Mouse (Mus musculus): ENCODE data around the gene Npy.

DNA sequence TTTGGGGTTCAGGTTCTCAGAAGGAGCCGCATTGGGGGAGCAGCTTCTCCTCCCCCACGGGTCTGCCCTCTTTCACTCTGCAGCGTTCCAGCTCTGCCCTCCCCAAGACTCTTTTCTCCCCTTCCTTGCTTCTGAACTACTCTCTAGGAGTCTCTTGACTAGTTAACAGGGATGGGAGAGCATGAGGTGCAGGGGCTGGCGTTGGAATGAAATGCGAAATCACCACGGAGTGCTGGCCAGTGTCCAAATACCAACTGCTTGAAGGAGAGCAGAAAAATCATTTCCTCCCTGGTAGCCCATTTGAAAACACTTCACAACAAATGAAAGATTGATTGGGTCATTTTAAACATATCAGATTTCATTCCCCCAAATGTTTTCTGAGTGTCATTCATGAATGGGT is 53.3 kb downstream of the Npy start:
- TF ChIP-seq CTCF (IDR thresholded peaks at IDR 0.05; ENCODE audit: extremely low read depth, insufficient read length, insufficient replicate concordance, low read depth, low read length) (no peak), POLR2A (IDR thresholded peaks at IDR 0.05; ENCODE audit: low read depth, low read length) (no peak)

Measured in small intestine, adult 2 months (tissue).